Mouse (Mus musculus) intestine, postnatal 0 days (tissue): ENCODE data around the gene Ssr1. TPM values are rescaled to one million over a fixed set of nuclear protein-coding genes. Genes with fewer than 3 reads are reported as not detected.

Source experiments
- ATAC-seq: fragments of 200-750 bp; cut with Nextera tagmentation; 2 replicates; pipeline ENCODE4 v1.8.0; 2017; ENCODE audit warnings: mild to moderate bottlenecking, moderate TSS enrichment, moderate library complexity
- H3K27ac ChIP-seq: fragments of 300-500 bp; sonication (generic); 2 replicates; pipeline ENCODE4 v1.5.1; 2014; ENCODE audit warnings: mild to moderate bottlenecking, low read depth, low read length, moderate library complexity
- H3K27me3 ChIP-seq: fragments of 300-500 bp; sonication (generic); replicated peaks from 2 replicates; pipeline ENCODE4 v1.6.1; 2014; ENCODE audit warnings: low read length, mixed read lengths; ENCODE audit not compliant: control insufficient read depth, insufficient read depth
- H3K36me3 ChIP-seq: fragments of 300-500 bp; sonication (generic); 2 replicates; pipeline ENCODE4 v1.6.1; 2014; ENCODE audit warnings: mild to moderate bottlenecking, moderate library complexity; ENCODE audit not compliant: control insufficient read depth, insufficient read depth
- H3K4me1 ChIP-seq: fragments of 300-500 bp; sonication (generic); replicated peaks from 2 replicates; pipeline ENCODE4 v1.6.1; 2014; ENCODE audit warnings: antibody characterized with exemption, low read length, mixed read lengths; ENCODE audit not compliant: control insufficient read depth, insufficient read depth
- H3K4me2 ChIP-seq: fragments of 300-500 bp; sonication (generic); replicated peaks from 2 replicates; pipeline ENCODE4 v1.6.1; 2014; ENCODE audit warnings: low read depth, mild to moderate bottlenecking, moderate library complexity
- H3K4me3 ChIP-seq: fragments of 300-500 bp; sonication (generic); 2 replicates; pipeline ENCODE4 v1.5.1; 2014; ENCODE audit warnings: low read depth, low read length
- H3K9ac ChIP-seq: fragments of 300-500 bp; sonication (generic); 2 replicates; pipeline ENCODE4 v1.6.1; 2014; ENCODE audit warnings: mild to moderate bottlenecking, low read depth, low read length
- H3K9me3 ChIP-seq: fragments of 300-500 bp; sonication (generic); 2 replicates; pipeline ENCODE4 v1.6.1; 2016; ENCODE audit warnings: mixed run types; ENCODE audit not compliant: control insufficient read depth
- CTCF ChIP-seq: sonication (generic); IDR thresholded peaks from 2 replicates; pipeline ENCODE4 v1.5.1; 2016; ENCODE audit warnings: low read depth, mild to moderate bottlenecking, control low read depth, antibody characterized with exemption, moderate library complexity
- WGBS: fragments of 180-500 bp; shearing (Covaris S2); extraction: QIAGEN DNeasy Blood & Tissue Kit; methylation state at CpG from one replicate; pipeline ENCODE4 v1.1.7; 2014; 5-methylcytosine and 5-hydroxymethylcytosine counted together
- polyA plus RNA-seq: library from polyadenylated mRNA; unstranded; fragments of >200 nt; fragmentation: Nextera tagmentation; extraction: Ambion mirVana; gene quantifications from 2 replicates; pipeline ENCODE4 v1.2.1, GENCODE M21; 2015

The Ssr1 gene
- polyA plus RNA-seq, 1 experiment from 2014 or later, result 77.9 TPM

DNA sequence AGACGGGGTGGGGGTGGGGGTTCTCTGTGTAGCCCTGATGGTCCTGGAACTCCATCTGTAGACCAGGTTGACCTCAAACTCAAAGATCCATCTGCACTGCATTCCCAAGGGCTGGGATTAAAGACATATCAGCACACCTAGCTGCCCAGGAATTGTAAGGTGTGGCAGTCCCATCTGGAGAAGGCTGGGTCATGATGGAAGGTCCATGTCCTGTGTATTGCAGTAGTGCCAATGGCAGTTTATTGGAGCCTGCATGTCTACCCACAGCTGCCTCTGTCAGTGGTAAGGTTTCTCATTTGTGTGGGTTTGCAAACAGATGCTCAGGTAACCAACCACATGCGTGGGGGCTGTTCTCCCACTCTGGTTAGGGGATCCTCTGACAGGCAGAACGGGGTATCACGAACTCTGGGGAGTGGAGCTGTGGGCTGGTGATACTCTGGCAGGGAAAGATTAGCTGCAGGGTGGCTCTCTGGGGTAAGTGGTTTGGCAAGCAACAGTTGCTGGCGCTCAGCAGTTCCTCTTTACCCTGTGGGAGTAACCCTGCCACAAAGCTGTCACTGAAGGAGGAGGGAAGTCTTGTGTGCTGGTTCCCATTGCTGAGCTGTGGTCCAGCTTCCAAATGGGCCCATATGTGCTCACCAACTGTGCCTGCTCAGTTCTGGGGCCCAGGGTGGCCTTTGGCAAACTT is 15.8 kb upstream of the Ssr1 start:
- no peak for TF ChIP-seq CTCF
- no peaks in the 10 kb centered on the region for H3K9me3 ChIP-seq

DNA sequence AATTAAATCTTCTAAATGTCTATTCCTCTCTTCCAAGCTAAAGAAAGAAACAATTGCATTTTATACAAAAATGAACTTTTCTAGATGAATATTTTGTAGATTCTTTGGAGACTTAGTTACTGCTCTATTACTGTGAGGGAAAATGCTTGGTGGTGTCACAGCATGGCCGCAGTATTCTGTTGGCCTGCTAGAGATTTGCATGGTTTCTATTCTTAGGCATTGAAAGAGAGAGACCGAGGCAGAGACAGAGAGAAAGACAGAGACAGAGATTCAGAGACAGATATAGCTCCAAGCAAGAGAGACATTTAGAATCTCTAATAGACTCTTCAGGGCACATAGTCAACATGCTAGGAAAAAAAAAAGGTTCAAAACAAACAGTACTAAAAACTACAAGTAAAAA is 14.0 kb upstream of the Ssr1 start:
- Histone ChIP-seq H3K9ac (no peak overlapping the region), H3K9me3 (no peaks in the 10 kb centered on the region), H3K4me2 (no peak overlapping the region), H3K4me3 (no peak overlapping the region), H3K4me1 (no peaks in the 10 kb centered on the region), H3K36me3 (no peaks in the 10 kb centered on the region), H3K27me3 (no peaks in the 10 kb centered on the region), H3K27ac (no peak overlapping the region)
- TF ChIP-seq CTCF, result no peak
- no peak for ATAC-seq
- WGBS, result 94% methylated on average over 2 of the region's 2 CpGs

More for the DNA sequence above, 15.8 kb upstream of the Ssr1 start:
- H3K4me1 ChIP-seq, result no peaks in the 10 kb centered on the region
- WGBS, result 90% methylated on average over 5 of the region's 5 CpGs
- H3K9ac ChIP-seq, result no peak overlapping the region
- H3K27ac ChIP-seq, result no peak overlapping the region
- no peak overlapping the region for H3K4me2 ChIP-seq
- H3K27me3 ChIP-seq, result no peaks in the 10 kb centered on the region
- no peaks in the 10 kb centered on the region for H3K36me3 ChIP-seq
- no peak overlapping the region for H3K4me3 ChIP-seq
- ATAC-seq, result no peak

DNA sequence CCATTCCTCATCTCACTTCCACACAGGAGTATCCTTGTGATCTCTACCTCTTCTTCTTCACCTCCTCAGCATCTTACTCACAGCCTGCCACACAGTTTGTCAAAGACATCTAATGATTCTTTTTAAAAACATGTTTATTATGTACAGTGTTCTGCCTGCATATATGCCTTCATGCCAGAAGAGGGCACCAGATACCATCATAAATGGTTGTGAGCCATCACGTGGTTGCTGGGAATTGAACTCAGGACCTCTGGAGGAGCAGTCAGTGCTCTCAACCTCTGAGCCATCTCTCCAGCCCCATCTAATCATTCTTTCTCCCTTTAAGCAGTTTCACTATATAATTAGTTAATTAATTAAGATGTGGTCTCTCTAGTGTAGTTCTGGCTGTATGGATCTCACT is 8.4 kb upstream of the Ssr1 start:
- H3K27ac ChIP-seq, result no peak overlapping the region
- no peak overlapping the region for H3K9ac ChIP-seq
- no peak for ATAC-seq
- H3K4me2 ChIP-seq, result no peak overlapping the region
- H3K9me3 ChIP-seq, result no peaks in the 10 kb centered on the region
- TF ChIP-seq CTCF, result peak; percentile 44
- H3K27me3 ChIP-seq, result no peaks in the 10 kb centered on the region
- no peaks in the 10 kb centered on the region for H3K36me3 ChIP-seq
- H3K4me3 ChIP-seq, result no peak overlapping the region
- no peaks in the 10 kb centered on the region for H3K4me1 ChIP-seq
- 39% methylated on average over 1 of the region's 1 CpGs for WGBS

DNA sequence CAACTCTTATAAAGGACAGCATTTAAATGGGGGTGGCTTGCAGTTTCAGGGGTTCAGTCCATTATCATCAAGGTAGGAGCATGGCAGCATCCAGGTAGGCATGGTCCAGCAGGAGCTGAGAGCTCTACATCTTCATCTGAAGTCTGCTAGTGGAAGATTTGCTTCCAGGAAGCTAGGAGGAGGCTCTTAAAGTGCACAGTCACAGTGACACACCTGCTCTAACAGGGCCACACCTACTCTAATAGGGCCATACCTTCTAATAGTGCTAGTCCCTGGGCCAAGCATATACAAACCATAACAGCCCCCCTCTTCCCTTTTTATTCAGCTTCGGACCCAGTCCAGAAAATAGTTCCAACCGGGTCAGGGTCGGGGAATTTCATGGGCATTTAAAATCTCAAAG is 5.7 kb upstream of the Ssr1 start:
- WGBS, result 73% methylated on average over 3 of the region's 3 CpGs
- no peak overlapping the region for H3K4me3 ChIP-seq
- H3K9ac ChIP-seq, result no peak overlapping the region
- no peaks in the 10 kb centered on the region for H3K4me1 ChIP-seq
- no peaks in the 10 kb centered on the region for H3K36me3 ChIP-seq
- no peak for TF ChIP-seq CTCF
- H3K9me3 ChIP-seq, result no peaks in the 10 kb centered on the region
- no peak overlapping the region for H3K27ac ChIP-seq
- no peak for ATAC-seq
- H3K4me2 ChIP-seq, result no peak overlapping the region
- no peaks in the 10 kb centered on the region for H3K27me3 ChIP-seq

DNA sequence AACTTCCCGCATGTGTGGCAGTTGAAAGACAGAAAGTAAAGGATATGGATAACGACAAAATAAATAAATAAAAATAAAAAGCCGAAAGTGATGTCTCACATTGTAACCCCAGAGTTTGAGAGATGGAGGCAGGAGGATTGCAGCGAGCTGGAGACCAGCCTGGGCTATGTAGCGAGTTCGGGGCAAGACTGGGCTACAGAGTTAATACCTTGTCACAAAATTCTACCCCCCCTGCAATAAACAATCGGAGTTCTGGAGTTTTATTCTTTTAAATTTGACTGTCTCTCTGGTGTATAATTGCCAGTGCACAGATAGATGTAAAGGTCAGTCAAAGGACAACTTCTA is 360 bp upstream of the Ssr1 start:
- ATAC-seq, result peak; percentile 10; the same call in 1 of the 2 replicates
- peak overlapping the region; percentile 100 for H3K4me3 ChIP-seq
- H3K9me3 ChIP-seq, result no peaks in the 10 kb centered on the region
- no peaks in the 10 kb centered on the region for H3K27me3 ChIP-seq
- H3K4me1 ChIP-seq, result 0 out of 2 replicates have a peak, but pooled peaks cover 7% of the 10 kb centered on the region
- peak overlapping the region; percentile 75 for H3K4me2 ChIP-seq
- H3K27ac ChIP-seq, result no peak overlapping the region
- peaks cover 10% of the 10 kb centered on the region for H3K36me3 ChIP-seq
- WGBS, result 13% methylated on average over 7 of the region's 7 CpGs
- peak overlapping the region; percentile 99; the same call in 1 of the 2 replicates for H3K9ac ChIP-seq
- no peak for TF ChIP-seq CTCF

DNA sequence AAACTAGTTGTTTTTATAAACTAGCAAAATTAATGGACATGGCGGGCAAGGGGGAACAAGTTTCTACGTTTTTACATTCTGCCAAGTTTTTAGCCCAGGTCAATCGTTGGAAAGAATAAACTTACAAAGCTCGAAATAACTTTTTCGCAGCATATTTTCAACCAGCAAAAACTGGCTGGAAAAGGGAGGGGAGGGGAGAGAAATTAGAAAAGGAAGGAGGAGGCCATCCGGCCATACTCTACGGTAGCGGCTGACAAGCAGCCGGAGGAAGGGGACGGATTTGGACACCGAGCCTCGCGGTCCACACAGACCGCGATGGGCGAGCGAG is 677 bp downstream of the Ssr1 start:
- peak overlapping the region; percentile 99 for H3K9ac ChIP-seq
- peak overlapping the region; percentile 100 for H3K4me3 ChIP-seq
- peaks cover 20% of the 10 kb centered on the region for H3K36me3 ChIP-seq
- WGBS, result 1% methylated on average over 17 of the region's 17 CpGs
- peak overlapping the region; percentile 75 for H3K4me2 ChIP-seq
- 0 out of 2 replicates have a peak, but pooled peaks cover 7% of the 10 kb centered on the region for H3K4me1 ChIP-seq
- TF ChIP-seq CTCF, result no peak
- H3K27ac ChIP-seq, result peak overlapping the region; percentile 90
- H3K27me3 ChIP-seq, result no peaks in the 10 kb centered on the region
- no peak for ATAC-seq
- H3K9me3 ChIP-seq, result no peaks in the 10 kb centered on the region
